Mouse (Mus musculus): Measurements from ENCODE around the gene Zfp770.
"Not testable (repeated sequence)": the region's sequence is repeated elsewhere in the genome, so short reads cannot be mapped to it uniquely, and the experiment has no call there.

Gene Zfp770

GRCm38 (mm10) chr2:114200932-114201559 is at the start of gene Zfp770:
Gene Zfp770, minus strand, starts transcription at chr2:114201469.
- peak; percentile 76 for DNase-seq

DNA sequence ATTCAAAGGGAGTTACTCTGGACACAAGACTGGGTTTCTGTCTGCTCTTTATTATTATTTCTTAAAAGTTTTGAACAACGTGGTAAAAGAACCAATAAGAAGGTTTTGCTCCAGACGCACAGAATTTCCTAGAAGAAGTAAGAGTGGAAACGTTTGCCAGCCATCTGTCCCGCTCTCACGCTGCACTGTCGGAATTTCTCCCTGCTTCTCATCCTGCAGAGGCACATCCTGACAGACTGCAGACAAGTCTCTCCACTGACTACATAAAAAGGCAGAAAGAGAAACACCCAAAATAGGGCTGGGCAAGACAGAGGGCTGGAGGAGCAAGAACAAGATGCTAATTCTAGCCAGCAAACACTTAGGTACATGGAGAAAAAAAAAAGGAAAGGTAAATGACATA is 48.2 kb upstream of the Zfp770 start:
- DNase-seq, result no peak

GRCm38 (mm10) chr2:114237639-114238038 is 36.4 kb upstream of the Zfp770 start:
- no peak for DNase-seq

GRCm38 (mm10) chr2:114236566-114236965 is 35.3 kb upstream of the Zfp770 start:
- no peak for DNase-seq

- no peak for DNase-seq
These were observed 34.3 kb upstream of the Zfp770 start for GRCm38 (mm10) chr2:114235584-114235983.

DNA sequence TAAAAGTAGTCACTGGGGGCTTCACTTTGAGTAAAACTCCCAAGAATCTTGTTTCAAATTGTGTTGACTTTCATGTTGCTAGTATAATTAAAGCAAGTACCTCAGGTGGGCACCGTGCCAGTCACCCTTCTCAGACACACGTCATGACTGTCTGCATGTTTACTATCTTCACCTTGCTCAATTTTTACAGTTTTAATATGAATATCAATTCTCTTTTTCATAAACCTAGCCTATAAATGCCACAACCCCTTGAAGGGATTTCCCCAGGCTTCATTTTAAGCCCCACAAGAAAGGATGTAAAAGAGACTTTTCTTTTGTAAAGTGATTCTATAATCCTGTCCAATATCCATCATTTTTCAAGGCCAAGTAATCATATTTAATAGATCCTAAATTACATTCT is 30.0 kb upstream of the Zfp770 start:
- no peak for DNase-seq

- no peak for DNase-seq
These were observed 27.4 kb upstream of the Zfp770 start for GRCm38 (mm10) chr2:114228672-114229071.

DNA sequence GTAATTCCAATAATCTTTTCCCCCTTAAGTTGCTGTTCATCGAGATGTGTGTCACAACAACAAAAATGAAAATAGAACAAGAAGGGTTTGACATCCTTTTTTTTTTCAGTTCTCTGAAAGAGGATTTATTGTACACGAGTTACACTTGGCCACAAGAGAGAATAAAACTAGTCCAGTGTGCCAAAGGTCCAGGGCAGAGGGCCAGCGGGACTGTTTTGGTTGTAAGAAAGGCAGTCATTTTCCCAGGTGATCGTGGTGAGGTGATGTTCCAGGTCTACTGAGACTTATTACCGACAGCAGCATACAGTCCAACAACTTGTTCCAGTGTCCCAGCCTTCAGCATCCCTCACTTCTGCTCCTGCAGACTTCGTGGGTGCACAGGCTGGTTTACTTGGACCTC is 3.8 kb upstream of the Zfp770 start:
- no peak for DNase-seq

GRCm38 (mm10) chr2:114201574-114201973 is 305 bp upstream of the Zfp770 start:
- DNase-seq, result no peak

GRCm38 (mm10) chr2:114196421-114196820 is 4.8 kb downstream of the Zfp770 start:
- no peak for DNase-seq

- DNase-seq, result not testable (repeated sequence)
These were observed 14.3 kb downstream of the Zfp770 start, which contains the start of gene Aqr for GRCm38 (mm10) chr2:114186924-114187323. Gene Aqr, minus strand, starts transcription at chr2:114187024.

DNA sequence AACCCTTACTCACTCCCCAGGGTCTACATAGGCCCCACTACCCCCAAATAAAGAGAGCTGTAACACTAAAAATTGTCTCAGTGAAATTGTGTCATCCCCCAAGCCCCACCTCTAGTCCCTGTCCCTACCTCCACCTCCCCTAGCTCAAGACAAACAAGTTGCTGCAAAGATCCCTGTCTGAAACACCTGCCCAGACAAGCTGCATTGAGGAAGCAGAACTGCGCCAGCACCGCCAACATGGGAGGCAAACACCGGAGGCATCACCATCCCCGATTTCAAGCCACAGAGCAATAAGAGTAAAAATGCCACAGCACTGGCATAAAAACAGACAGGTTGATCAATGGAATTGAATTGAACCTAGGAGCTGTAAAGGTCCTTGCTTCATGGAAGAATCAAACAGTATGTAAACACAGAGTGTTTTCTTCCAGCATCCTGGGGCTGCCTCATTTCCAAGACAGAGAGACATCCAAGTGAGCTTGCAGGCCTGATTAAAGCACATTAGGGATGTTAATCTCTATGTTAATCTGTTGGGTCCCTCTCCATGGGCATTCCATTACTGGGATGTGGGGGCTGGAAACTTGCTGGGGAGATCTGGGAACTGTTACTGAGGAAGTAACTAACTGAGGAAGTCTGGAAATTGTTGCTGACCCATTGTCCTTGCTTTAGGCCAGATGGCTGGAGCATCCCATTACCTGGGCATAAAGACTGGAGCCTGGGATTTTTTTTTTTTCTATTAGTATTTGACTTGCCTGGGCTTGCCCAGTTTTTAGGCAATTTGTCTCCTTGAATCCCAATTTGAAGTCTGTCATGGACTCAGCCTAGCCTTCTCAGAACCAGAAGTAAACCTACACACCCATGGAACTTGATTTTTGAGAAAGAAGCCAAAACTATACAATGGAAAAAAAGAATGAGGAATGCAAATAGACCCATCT is 23.2 kb downstream of the Zfp770 start:
- no peak for DNase-seq

DNA sequence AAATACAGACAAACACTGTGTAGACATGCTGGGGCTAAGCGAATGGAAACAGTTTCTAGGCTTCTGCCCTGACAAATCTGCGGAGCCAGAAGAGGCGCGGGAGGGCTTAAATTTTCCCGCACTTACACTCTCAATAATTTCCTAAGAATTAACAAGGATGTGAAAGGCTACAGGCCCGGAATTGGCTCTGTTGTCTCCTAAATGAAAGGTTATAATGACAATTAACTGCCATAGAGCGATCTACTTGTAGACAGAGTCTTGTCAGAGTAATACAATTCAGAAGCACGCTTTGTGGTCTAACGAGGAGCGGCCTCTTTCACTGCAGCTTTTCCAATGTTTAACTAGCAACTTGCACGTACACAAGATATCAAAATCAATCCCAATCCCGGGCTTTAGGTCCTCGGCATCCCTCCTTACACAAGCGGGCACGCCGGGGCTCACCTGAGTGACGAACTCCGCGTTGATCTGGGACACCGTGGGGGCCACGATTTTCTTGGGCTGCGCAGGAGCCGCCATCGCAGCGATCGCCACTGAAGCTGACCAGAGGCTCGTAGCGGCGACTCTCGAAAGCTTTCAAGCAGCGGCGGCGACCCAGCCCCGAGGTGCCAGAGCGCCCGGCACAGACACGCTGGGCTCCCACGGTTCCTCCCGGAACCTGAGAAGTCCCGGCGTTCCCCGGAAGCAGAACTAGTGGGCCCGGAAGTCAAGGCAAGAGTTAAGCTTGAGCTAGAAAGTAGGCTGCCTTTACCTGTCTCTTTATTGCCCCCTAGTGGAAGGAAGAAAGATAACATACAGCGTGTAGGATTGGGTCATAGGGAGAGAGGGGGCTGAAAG is 26.4 kb downstream of the Zfp770 start:
- peak; percentile 86 for DNase-seq

DNA sequence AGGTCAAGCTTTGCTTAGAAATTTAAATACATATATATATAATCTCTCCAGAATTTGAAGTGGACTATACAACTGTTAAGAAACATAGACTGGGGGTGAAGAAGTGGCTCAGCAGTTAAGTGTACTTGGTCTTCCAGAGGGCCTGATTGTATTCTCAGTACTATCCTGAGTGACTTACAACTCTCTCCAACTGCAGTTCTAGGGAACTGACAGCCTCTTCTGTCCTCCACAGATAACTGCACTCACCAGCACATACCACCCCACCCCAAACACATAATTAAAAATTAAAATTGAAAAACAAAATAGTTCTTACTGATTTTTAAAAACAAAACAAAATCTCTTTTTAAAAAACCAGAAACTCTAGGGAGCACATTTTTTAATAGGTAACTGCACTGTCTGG is 28.0 kb downstream of the Zfp770 start:
- no peak for DNase-seq

- DNase-seq, result no peak
These were observed 33.4 kb downstream of the Zfp770 start for GRCm38 (mm10) chr2:114167837-114168236.

GRCm38 (mm10) chr2:114161978-114162377 is 39.3 kb downstream of the Zfp770 start:
- DNase-seq, result no peak

DNA sequence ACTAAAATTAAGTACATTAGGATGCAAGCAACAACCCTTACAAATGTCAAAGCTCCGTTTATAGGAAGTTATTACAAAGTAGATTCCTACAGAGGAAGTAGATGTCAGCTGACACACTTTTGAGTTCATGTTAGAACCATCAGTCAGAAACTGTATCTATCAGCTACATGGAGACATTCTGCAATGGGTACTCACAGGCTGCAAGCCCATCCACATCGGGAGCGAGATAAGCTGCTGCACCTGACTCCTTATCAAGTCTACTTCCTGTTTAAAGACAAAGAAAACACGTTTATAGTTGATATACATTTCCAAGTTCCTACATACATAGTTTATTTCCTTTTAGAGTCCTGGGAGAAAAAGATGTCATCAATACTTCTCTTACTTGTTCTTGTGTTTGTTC is 43.9 kb downstream of the Zfp770 start:
- peak; percentile 29 for DNase-seq

GRCm38 (mm10) chr2:114156639-114157038 is 44.6 kb downstream of the Zfp770 start:
- DNase-seq, result peak; percentile 23

DNA sequence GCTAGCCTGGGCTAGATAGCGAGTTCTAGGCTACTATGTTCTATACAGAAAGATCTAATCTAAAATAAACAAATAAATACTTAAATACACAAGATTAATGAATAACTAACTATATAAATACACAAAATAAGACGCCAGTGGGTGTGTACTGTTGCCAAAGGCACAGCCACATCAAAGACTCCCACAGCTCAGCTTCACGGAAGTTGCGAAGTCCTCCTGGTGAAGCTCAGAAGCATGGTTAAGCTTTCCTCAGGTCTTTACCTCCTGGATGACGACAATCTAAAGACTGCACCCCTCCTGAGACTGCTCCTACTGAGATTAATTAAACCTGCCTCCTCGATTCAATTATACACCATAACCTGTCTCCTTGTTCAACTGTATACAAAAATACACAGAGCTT is 48.0 kb downstream of the Zfp770 start:
- DNase-seq, result no peak

DNA sequence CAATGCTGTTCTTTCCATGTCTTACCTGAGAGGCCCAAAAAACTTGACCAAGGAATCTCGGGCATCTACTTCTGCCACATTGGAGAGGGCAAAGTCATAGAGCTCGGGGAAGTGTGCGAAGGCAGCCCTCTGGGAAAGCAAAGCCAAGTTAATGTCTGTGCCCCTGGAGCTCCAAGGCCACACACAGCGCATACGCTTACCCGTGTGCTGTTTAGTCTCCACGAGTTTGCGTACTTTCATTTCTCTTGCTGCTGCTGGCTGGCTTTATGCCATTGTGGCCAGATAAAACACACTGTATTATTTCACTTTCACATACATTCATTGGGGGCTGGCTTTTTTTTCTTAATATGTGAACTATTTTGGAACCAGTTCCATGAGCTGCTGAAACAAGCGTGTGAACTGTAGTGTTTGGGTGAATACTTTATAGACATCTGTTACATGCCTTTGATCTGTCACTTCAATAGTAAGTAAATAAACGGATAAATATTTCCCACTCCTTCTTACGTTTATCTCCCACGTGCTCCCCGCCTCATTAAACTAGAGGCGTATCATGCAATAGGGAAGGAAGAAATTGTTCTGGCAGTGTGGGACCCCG is 54.3 kb downstream of the Zfp770 start:
- DNase-seq, result no peak

DNA sequence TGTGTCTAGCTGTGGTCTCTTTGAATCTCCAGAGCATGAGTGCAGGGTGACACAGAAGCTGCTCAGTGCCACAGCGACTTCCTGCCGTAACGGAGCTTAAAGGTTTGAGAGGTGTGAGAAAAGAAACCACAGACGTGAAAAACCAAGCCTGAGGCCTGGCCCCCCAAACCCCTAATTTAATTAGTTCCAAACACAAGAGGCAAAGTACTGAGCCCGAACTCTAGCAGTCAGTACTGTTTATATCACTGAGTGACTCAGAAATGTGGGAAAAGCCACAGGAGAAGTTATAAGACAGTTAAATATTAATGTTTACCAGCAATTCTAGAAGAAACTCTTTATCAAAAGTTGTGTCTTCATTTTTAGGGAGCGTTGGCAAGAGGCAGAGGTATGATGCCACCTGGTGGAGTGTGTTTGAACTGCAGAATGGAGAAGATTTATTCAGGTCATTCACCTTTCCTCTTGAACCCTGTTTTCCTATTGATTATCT is 55.9 kb downstream of the Zfp770 start:
- DNase-seq, result peak; percentile 18

DNA sequence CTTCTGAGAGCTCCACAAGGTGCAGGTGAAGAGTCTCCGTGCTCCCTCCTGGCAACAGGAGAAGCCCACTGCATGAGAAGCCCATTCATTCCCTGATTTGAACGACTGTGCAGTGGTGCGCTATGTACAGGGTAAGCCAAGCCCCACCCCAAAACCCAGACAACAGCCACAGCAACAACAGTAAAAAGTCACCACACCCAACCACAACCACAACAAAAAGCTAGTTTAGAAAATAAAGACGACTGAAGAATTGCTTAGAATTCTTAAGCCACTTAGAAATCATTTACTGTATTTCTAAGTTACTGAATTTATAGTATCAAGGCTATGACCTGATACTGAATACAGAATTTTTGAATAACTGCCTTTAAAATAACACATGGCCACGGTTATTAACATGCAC is 56.4 kb downstream of the Zfp770 start:
- no peak for DNase-seq

GRCm38 (mm10) chr2:114143842-114144241 is 57.4 kb downstream of the Zfp770 start:
- DNase-seq, result no peak

All from liver (tissue).